Mouse (Mus musculus): ENCODE results near the gene Tmcc1.
A peak's percentile ranks its signal among the peaks of the same experiment; 100 is the strongest.
"Not testable (repeated sequence)": the region's sequence is repeated elsewhere in the genome, so short reads cannot be mapped to it uniquely, and the experiment has no call there.

Tmcc1 gene

DNA sequence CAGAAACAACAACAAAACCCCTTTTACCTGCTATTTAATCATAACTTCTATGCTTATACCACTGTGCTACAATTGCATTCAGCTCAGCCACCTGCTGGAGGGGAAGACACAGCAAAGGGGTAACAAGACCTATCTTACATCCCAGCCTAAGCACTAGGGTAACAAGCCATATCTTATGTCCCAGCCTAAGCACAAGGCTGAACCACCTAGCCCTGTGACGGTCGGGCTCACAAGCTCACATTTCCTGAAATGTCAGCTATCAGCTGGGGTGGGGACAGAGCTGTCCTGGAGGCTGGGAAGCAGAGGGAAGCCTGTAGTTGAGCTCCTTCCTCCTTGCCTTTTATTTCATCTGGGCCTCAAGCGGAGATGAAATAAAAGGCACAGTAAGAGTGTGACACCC, 115.7 kb downstream of the Tmcc1 start:
- no peak for DNase-seq (ENCODE audit: low spot score in 2 of 2)

DNA sequence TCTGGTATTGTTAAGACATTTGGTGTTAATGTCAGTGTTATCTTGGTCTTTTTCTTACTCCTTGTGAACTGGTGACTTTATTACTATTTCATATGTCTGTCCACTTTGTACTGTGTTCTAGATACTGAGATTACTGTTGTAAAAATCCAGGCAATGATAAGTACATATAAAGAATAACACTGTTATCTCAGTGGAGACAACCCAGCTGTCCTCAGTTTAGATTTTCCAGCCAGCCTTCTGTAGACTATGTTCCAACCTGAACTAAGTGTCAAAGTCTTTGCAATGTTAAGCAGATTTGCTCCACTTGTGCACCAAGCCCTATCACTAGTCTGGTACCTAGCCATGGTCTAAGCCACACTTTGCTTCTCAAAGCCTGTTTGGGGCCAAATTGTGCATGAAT, 118.4 kb downstream of the Tmcc1 start:
- DNase-seq (ENCODE audit: low spot score in 2 of 2), result no peak

DNA sequence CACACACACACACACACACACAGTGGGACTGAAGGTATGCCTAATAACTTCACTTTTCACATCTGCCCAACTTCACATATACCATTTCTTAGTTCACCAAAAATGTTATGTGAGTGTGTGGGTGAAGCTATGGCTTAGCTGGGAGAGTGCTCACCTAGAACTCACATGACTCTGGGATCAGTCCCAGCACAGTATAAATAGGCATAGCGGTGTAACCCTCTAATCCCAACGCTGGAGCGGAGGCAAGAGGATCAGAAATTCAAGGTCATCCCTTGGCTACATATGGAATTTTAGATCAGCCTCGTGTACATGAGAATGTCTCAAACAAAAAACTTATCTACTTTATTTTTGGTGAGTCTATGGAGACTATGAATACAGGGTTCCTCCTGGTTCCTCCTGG, 119.7 kb downstream of the Tmcc1 start:
- DNase-seq (ENCODE audit: low spot score in 2 of 2), result no peak

DNA sequence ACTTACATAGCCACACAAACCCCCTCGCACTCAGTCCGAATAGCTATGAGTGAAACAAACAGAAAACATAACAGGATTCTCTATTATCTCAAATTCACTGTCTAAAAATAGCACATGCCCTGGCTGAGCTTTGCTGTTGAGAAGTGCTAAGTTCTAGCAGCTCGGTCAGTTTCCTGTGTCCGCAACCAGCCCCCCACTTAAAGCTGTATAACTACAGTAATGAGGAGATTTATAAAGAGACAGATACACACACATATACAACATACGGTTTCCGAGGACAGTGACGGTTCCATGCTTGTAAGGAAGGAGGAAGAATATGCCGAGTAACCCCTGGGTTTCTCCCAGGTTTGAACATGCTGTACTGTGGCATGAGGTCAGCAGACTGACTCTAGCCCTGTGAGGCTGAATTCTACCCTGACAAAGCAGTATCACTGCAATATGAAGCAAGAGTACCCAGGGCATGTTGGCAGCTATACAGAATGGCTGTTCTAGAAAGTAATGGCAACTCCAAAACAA, 120.5 kb downstream of the Tmcc1 start:
- no peak for DNase-seq (ENCODE audit: low spot score in 2 of 2)

DNA sequence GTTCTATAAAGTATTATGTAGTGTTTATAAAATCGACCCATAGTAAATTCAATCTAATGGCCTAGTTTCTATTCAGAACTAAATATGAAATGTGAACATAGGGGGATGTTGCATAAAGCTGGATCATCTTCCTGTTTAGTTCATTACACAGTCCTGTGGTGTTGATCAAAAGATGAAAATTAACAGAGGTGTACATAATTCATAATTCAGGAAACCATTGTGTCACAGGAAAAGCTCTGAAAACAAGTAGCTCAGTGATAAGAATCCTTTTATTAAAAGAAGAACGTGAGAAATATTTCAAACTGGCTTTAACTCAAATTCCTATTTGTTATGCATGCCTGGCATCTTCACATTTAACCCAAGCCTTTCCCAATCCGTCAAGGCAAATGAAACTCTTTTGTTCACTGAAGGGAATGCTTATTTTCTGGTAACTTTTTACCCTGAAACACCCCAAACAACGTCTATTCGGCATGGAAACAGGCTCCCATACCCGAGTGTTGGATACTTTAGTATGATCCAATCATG, 121.0 kb downstream of the Tmcc1 start:
- DNase-seq (ENCODE audit: low spot score in 2 of 2), result no peak

DNA sequence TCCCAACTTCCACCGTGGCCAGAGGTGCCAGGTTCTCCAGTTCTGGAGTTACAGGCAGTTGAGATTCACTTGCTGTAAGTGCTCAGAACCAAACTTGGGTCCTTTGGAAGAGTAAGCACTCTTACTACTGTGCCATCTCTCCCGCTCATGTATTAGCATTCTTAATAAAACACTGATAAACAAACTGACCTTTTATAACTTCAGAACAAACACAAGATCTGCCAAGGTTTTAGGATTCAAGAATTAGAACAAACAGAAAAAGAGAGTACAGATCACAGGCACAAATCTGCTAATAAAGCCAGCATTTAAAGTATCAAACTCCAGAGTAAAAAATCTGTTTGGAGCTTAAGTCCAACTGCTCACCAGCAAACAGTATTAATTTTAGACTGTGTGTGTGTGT, 121.5 kb downstream of the Tmcc1 start:
- no peak for DNase-seq (ENCODE audit: low spot score in 2 of 2)

DNA sequence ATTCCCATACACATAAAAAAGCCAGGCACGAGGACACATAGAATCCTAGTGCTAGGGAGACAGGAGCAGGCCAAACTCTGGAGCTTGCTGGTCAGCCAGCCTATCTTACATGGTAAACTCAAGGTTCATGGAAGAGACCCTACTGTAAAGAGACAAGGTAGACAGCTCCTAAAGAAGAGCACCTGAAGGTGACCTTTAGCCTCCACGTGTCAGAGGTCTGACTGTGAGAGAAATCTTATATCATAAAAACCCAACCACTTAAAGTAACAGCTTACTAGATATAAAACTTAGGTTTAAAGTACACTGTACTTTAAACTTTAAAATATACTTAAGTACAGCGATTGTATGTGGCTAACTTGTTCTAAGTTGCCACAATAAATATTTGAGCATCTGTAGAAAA, 122.7 kb downstream of the Tmcc1 start:
- DNase-seq (ENCODE audit: low spot score in 2 of 2), result no peak

DNA sequence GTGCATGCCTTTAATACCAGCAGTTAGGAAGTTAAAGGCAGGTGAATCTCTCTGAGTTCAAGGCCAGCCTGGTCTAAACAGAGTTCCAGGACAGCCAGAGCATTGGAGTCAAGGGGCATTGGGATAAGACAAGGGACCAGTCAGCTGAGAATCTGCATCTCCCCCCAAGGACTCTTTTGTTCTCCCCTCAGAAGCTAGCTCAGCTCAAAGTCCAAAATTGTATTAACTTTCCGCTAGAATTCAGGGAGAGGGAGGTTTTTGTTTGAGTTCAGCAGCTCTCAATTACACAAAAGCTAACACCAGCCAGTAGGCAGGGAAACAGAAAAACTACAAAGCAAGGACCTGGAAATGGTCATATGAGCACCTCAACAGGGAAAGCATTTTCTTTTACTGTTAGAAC, 129.8 kb downstream of the Tmcc1 start:
- no peak for DNase-seq (ENCODE audit: low spot score in 2 of 2)

DNA sequence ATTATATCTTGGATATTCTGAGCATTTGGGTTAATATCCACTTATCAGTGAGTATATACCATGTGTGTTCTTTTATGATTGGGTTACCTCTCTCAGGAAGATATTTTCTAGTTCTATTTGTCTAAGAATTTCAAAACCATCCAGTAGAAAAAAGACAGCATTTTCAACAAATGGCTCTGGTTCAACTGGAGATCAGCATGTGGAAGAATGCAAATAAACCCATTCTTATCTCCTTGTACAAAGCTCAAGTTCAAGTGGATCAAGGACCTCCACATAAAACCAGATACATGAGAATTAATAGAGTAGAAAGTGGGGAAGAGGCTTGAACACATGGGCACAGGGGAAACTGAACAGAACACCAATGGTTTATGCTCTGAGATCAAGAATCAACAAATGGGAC, 133.7 kb downstream of the Tmcc1 start:
- DNase-seq (ENCODE audit: low spot score in 2 of 2), result not testable (repeated sequence)

DNA sequence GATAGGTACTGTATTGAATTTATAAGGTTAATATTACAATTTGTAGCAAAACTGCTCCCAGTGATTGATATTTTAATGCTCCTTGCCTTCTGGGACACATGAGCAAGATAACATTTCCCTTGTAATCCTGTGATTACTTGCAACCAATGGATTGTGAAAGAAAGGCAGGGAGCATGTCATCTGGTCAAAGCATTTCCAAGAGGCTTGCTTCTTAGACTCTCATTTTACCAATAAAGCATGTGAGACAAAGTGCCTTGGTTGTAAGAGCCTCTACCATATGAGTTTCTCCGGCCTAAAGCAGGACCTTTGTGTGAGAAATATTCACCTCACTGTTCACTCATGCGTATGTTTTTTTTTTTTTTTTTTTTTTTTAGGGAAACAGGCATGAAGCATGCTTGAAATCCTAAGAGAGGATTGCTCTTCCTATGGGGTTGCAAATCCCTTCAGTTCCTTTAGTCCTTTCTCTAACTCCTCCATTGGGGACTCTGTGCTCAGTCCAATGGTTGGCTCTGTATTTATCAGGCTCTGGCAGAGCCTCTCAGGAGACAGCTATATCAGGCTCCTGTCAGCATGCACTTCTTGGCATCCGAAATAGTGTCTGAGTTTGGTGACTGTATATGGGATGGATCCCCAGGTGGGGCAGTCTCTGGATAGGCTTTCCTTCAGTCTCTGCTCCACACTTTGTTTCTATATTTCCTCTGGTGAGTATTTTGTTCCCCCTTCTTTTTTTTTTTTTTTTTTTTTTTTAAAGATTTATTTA, 134.6 kb downstream of the Tmcc1 start:
- no peak for DNase-seq (ENCODE audit: low spot score in 2 of 2)

DNA sequence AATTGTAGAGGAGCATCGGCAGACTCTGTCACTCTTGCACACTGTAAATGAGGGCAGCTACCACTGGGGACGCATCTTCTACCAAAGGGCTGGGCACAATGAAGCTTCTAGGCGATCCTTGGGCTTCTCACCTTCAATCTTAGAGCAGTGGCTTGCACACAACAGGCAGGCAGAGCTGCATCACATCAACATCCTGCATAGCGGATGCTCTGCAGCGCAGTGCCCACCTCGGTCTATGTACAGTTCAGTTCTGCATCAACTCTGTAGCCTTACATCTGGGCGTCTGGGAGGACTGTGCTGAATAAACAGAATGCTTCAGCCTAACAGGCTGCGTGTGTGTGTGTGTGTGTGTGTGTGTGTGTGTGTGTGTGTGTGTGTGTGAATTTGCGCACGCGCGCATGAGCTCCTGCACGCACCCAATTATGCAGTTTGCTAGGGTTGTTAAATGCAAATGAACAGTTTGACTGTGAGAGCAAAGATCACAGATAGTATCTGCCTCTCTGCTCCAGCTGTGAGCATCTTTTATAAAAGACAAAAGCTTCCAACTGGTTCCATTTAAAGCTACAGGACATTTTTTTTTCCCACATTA, 136.5 kb downstream of the Tmcc1 start:
- peak in 1 of 2 experiments; percentile 5 for DNase-seq (ENCODE audit: low spot score in 2 of 2)

DNA sequence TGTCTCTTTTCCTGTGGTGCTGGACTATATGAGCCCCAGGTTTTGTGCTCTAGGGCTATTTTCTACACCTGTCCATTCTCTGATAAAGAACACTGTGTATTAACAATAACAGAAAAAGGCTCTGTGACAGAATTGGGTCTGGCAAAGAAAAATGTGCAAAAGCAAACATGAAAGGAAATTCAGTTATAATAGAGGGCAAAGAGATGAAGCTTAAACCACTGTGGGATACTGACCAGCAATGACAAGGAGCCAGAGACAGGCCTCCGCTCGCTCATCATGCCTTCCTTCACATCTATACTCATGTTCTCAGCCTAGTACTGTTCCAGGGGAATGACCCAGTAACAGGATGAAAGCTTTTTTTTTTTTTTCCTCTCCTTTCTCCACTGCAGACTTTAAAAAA, 137.5 kb downstream of the Tmcc1 start:
- DNase-seq (ENCODE audit: low spot score in 2 of 2), result no peak

DNA sequence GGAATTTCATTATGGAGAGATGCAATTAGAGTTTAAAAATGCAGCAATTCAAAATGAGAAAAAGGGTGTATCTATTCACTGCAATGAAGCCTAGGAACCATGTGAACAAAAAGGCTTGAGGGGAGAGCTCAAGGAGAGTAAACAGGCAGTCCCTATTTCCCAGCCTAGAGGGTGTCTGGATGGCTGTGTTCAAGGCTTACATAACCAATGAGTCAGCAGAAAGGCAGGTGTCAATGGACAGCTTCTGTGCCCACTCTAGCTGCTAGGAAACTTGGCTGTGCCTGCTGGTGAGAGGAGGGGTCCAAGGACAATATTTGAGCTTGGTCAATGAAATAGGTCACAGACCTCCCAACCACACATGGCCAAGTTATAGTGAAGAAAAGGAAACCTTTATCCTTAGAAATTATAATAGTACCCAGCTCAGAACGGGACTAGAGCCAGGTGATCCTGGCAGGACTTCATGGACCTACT, 138.2 kb downstream of the Tmcc1 start:
- no peak for DNase-seq (ENCODE audit: low spot score in 2 of 2)

DNA sequence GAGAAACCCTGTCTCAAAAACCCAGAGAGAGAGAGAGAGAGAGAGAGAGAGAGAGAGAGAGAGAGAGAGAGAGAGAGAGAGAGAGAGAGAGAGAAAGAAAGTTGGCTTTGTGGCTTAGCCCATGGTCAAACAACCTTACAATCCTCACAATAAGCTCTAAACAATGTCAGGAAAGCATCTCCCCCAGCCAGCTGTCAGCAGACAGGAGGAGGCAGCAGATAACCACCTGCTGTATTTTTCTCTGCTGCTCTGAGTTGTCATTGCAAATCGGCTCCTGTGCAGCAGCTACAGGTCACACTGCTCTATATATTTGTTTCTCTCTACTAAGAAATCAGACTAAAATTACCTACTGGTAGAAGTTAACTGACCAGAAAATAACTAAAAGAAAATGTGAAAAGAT, 145.4 kb downstream of the Tmcc1 start:
- no peak for DNase-seq (ENCODE audit: low spot score in 2 of 2)

DNA sequence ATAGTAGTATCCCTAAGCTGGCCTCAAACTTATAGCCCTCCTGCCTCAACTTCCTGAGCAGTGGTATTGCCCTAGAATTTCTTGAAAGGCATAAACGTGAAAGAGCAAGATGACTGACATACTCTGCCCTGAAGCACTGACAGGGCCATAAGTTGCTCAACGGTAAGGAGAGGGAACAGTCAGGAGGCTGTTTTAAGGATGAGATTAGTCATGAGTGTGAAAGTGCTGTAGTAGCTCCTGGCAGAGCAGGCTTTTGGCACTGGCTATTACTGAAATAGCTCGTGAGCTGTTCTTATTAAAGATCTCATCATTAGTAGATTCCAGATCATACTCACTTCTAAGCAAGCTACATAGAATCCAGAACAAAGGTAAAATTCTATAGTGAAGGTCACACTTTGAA, 145.9 kb downstream of the Tmcc1 start:
- no peak for DNase-seq (ENCODE audit: low spot score in 2 of 2)

DNA sequence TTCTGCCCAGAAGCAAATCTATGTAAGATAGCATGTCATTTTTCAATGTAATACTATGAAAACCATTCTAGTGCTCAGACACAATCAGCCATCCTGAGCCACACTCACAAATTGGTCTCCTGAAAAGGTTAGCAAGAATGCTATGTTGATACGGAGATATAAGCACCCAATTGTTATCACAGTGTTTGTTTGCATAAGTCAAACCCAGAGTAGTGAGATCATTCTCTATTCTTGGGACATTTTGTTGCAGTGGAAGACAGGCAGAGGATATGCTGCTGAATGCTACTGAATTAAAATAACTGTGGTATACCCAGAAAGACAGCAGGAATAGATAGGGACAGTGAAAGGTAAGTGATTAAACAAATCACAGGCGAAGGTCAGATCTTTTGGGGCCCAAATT, 149.2 kb downstream of the Tmcc1 start:
- no peak for DNase-seq (ENCODE audit: low spot score in 2 of 2)

DNA sequence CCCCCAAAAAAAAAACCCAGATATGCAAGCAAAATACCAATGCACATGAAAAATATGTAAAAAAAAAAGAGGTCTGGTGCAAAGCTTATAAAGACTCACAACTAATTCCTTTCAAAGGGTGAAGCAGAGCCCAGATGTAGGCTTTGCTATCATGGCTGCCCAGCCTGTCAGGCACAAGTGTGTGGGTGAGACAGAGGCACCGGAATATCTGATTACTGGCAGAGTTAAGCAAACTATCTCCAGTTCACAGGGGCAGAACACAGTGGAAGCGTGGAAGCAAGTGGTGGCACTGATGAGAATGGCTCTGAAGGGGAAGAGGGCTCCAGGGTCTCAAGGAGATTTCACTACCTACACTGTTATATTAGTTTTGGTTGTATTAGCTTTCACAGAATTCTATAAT, 155.1 kb downstream of the Tmcc1 start:
- DNase-seq (ENCODE audit: low spot score in 2 of 2), result no peak

DNA sequence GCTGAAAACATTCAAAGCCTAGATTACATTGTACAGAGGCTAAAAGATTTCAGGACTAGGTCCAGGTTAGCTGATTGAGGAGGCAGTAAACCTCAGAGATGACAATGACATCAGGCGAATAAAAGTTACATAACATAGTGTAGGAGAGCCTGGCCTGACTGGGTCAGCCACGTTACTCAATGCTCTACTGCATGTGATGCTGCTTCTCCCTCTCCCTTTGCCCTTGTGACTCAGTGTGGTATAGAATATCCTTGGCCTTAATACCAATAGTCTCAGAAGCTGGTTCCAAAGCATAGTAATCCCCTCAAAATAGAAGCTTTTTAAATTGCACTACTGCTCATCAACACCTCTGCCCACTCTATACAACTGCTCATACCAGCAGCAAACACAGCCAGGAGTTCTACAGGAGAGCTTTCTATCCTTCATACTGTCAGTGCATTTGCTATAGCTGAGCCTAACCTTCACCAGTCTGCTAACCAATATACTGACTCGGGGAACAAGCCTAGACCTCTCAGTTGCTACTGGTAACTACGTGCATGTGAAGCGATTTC, 155.9 kb downstream of the Tmcc1 start:
- no peak for DNase-seq (ENCODE audit: low spot score in 2 of 2)

DNA sequence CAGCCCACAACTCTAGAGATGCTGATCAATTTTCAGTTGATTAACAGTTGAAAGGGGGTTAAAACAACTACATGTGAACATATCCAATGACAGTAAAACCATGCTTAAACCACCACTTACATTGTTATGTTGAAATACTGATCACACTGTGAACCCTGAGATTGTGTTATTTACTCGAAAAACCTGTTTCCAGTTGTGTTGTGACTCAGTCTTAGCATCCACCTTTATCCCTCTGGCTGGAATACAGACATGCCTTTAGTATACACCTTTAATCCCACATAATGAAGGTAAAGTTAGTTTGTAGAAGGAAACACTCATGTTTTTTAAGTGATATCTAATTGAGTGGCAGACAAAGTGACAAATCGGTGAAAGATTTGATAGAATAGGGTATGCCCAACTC, 156.7 kb downstream of the Tmcc1 start:
- no peak for DNase-seq (ENCODE audit: low spot score in 2 of 2)

DNA sequence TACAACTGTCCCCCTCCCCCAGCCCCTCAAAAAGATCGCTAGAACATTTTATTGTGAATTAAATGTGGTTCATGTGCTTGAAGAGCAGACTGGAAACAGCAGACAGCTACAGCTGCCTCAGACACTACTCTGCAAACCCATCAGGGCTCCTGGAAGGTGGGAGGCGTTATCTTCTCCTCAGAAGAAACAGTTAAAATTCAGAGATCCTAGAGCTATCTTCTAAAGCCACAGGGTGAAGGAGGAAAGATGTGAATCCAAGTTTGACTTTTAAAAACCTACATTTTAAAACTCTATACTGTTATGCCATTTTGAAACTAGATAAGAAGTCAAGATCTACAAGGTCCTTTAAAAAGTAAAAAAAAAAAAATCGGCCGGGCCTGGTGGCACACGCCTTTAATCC, 162.2 kb downstream of the Tmcc1 start:
- DNase-seq (ENCODE audit: low spot score in 2 of 2), result no peak

DNA sequence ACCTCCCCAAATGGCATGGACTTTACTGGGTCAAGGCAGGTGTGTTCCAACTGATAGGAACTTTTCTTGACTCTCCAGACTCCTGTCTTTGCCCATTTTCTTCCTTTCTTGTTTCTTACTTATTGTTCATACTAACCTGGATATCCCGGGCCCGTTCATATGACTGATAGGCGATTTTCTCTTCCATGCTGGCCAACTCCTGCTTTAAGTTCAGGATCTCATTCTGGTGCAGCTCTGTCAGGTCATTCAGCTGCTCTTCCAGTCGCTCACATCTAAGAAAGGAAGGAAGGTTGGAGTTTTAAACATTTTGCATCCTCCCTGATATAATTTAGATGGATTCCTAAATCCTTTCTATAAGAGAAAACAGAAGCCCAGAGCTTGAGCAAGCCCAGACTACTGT, 168.6 kb downstream of the Tmcc1 start:
- no peak for DNase-seq (ENCODE audit: low spot score in 2 of 2)

DNA sequence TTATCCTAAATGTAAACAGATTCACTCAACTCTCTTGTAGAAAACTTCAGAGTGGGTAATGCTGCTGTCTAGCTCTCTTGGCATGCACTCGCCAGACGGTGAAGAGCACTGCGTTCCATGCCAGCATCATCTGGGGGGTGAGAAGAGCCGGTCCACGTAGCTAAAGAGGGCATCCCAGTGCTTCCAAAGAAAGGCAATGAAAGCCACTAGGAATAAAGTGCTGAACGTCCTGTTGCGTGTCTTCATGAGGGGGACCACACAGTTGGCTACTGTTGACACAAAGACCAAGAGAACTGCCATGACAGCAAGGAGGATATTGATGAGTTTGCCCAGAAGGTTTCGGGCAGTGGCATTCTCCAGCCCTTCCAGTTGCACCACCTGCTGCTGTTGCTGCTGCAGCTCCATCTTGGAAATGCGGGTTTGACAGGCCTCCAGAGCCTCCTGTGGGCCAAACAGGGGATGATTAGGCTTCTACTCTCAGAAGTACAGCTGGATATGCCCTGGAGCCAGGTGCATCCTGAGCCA, 171.3 kb downstream of the Tmcc1 start:
- no peak for DNase-seq (ENCODE audit: low spot score in 2 of 2)

DNA sequence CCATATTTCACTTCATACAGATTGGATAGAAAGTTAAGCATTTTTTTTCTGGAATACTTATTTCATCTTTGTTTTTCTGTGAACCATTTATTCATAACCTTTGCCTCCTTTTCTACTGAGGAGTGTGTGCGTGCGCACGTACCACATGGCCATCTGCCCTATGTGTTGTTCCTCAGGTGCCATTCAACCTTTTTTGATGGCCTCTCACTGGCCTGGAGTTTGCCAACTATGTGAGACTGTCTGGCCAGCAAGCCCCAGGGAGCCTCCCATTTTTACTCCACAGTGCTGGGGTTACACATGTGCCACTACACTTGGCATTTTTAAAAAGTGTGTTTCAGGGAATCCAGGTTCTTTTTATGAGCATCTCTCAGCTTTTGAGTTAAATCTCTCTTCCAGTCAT, 177.4 kb downstream of the Tmcc1 start:
- DNase-seq (ENCODE audit: low spot score in 2 of 2), result no peak

Data from thymus, postnatal 10 days (tissue).